Mouse (Mus musculus): ENCODE measurements at regions not wholly inside any gene's neighbourhood (a gene's known extent, or its start where the extent isn't known, plus 50 kb on each side); places are given as distances from the start of the nearest gene placed in this dataset.
"Not testable (repeated sequence)": the region's sequence is repeated elsewhere in the genome, so short reads cannot be mapped to it uniquely, and the experiment has no call there.

DNA sequence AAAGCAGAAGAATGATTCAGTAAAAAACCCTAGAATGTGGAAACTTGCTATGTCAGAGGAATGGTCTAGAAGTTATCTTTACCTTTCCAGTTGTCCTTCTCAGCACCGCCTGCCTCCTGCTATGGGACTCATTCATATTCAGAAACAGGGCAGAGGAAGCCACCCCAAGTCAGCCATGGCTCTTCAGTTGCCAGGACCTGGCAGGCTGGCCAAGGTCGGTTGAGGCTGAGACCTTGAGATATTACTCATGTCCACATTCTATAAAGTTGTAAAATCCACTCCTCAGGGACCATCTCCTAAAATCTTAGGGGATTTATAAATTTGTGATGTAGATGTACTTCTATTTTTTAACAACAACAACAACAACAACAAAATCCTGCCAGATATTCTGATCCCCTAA lies 580.7 kb upstream of the Klhl29 start:
- H3K4me1 ChIP-seq (ENCODE audit: control insufficient read depth in 2 of 2, insufficient read depth in 2 of 2, low read length in 2 of 2): no peaks in the 10 kb centered on the region
- no peak overlapping the region for H3K4me2 ChIP-seq (ENCODE audit: low read length)
- no peaks in the 10 kb centered on the region for H3K36me3 ChIP-seq (ENCODE audit: control insufficient read depth, insufficient read depth, low read length)
- no peak overlapping the region for H3K9ac ChIP-seq (ENCODE audit: low read length)
- H3K27ac ChIP-seq (replicated peaks in 1 of 2; ENCODE audit: control insufficient read depth in 1 of 2, insufficient read depth in 1 of 2, low read depth in 2 of 2, low read length in 2 of 2): no peak overlapping the region
- 71% methylated on average over 2 of the region's 2 CpGs for WGBS
- no peak overlapping the region for H3K4me3 ChIP-seq (ENCODE audit: control insufficient read depth in 1 of 2, insufficient read depth in 1 of 2, low read depth in 1 of 2, low read length in 2 of 2)
- ATAC-seq (ENCODE audit: insufficient number of reproducible peaks, insufficient read depth, low FRiP score, low read depth): no peak
- H3K27me3 ChIP-seq (ENCODE audit: control insufficient read depth, insufficient read depth, low read length): no peaks in the 10 kb centered on the region
- no peaks in the 10 kb centered on the region for H3K9me3 ChIP-seq (ENCODE audit: control insufficient read depth, low read length)

DNA sequence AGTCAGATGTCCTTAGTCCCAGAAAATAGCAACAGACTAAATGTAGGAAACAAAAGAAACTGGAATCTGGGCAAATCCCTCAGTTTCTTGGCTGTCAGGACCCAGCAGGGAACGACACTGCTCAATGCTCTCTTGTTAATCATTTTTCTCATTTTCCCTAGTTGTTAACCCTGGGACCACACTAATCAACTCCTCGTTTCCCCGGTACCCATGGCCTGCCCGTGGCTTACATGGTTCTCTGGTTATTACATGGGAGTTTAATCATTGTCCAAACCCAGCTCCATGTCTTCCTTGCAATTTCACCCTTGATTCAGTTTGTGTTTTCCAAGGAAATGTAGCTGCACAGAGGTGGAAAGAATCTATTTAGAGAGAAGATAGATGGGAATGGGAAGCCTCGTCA lies 580.1 kb upstream of the Klhl29 start:
- no peak overlapping the region for H3K27ac ChIP-seq (replicated peaks in 1 of 2; ENCODE audit: control insufficient read depth in 1 of 2, insufficient read depth in 1 of 2, low read depth in 2 of 2, low read length in 2 of 2)
- no peak overlapping the region for H3K4me3 ChIP-seq (ENCODE audit: control insufficient read depth in 1 of 2, insufficient read depth in 1 of 2, low read depth in 1 of 2, low read length in 2 of 2)
- no peak overlapping the region for H3K9ac ChIP-seq (ENCODE audit: low read length)
- 73% methylated on average over 5 of the region's 5 CpGs for WGBS
- H3K27me3 ChIP-seq (ENCODE audit: control insufficient read depth, insufficient read depth, low read length): no peaks in the 10 kb centered on the region
- H3K4me1 ChIP-seq (ENCODE audit: control insufficient read depth in 2 of 2, insufficient read depth in 2 of 2, low read length in 2 of 2): no peaks in the 10 kb centered on the region
- no peak for ATAC-seq (ENCODE audit: insufficient number of reproducible peaks, insufficient read depth, low FRiP score, low read depth)
- H3K9me3 ChIP-seq (ENCODE audit: control insufficient read depth, low read length): no peaks in the 10 kb centered on the region
- H3K4me2 ChIP-seq (ENCODE audit: low read length): no peak overlapping the region
- H3K36me3 ChIP-seq (ENCODE audit: control insufficient read depth, insufficient read depth, low read length): no peaks in the 10 kb centered on the region

DNA sequence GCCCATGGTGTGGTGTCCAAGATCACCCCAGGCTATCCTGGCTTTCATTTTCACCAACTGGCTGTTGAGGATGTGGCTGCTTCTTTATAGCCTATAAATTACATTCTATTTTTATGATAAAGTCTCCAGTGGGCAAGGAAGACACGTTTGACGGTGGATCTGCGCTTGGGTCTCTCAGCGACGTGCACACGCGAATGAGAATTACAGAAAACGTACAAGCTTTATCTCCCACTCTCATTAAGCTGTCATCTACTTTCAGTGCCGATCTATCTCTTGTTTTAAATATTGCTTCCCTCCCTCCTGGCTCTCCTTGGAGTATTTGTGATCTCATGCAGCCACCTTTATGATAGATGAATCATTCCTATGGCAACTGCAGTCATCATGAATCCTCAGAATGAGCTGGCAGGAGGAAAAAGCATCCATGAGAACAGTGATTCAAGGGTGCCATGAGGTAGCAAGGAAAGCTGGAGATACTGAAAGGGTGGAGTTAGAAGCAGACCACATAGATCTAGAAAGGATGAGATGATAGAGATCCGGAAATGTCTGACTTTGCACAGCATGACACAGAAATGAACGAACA lies 568.0 kb upstream of the Klhl29 start:
- Histone ChIP-seq H3K27me3 (ENCODE audit: control insufficient read depth, insufficient read depth, low read length) (no peaks in the 10 kb centered on the region), H3K9ac (ENCODE audit: low read length) (no peak overlapping the region), H3K4me1 (ENCODE audit: control insufficient read depth in 2 of 2, insufficient read depth in 2 of 2, low read length in 2 of 2) (no peaks in the 10 kb centered on the region), H3K36me3 (ENCODE audit: control insufficient read depth, insufficient read depth, low read length) (no peaks in the 10 kb centered on the region), H3K27ac (replicated peaks in 1 of 2; ENCODE audit: control insufficient read depth in 1 of 2, insufficient read depth in 1 of 2, low read depth in 2 of 2, low read length in 2 of 2) (no peak overlapping the region), H3K9me3 (ENCODE audit: control insufficient read depth, low read length) (no peaks in the 10 kb centered on the region), H3K4me2 (ENCODE audit: low read length) (no peak overlapping the region), H3K4me3 (ENCODE audit: control insufficient read depth in 1 of 2, insufficient read depth in 1 of 2, low read depth in 1 of 2, low read length in 2 of 2) (no peak overlapping the region)
- 81% methylated on average over 11 of the region's 11 CpGs for WGBS
- no peak for ATAC-seq (ENCODE audit: insufficient number of reproducible peaks, insufficient read depth, low FRiP score, low read depth)

DNA sequence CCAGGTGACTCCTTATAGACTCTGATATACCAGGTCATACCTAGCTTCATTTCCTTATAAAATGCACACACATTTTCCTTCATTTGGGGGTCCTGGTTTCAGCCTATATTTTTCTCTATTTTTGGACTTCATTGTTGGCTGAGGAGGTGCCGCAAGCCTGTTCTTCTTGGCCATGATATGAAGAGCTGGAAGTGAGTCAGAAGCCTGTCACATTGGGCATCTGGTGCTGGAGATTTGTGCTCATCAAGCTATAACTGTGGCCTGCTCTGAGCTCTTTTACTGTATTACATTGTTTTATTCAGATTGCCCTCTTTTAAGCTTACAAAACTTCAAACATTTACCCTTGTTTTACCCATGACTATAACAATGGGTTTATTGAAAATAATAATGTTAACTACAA lies 545.8 kb upstream of the Klhl29 start:
- ATAC-seq (ENCODE audit: insufficient number of reproducible peaks, insufficient read depth, low FRiP score, low read depth): no peak
- Histone ChIP-seq H3K27me3 (ENCODE audit: control insufficient read depth, insufficient read depth, low read length) (no peaks in the 10 kb centered on the region), H3K4me2 (ENCODE audit: low read length) (no peak overlapping the region), H3K9me3 (ENCODE audit: control insufficient read depth, low read length) (no peaks in the 10 kb centered on the region), H3K36me3 (ENCODE audit: control insufficient read depth, insufficient read depth, low read length) (no peaks in the 10 kb centered on the region), H3K4me1 (ENCODE audit: control insufficient read depth in 2 of 2, insufficient read depth in 2 of 2, low read length in 2 of 2) (no peaks in the 10 kb centered on the region), H3K4me3 (ENCODE audit: control insufficient read depth in 1 of 2, insufficient read depth in 1 of 2, low read depth in 1 of 2, low read length in 2 of 2) (no peak overlapping the region), H3K9ac (ENCODE audit: low read length) (no peak overlapping the region), H3K27ac (replicated peaks in 1 of 2; ENCODE audit: control insufficient read depth in 1 of 2, insufficient read depth in 1 of 2, low read depth in 2 of 2, low read length in 2 of 2) (no peak overlapping the region)
- 76% methylated on average over 1 of the region's 1 CpGs for WGBS

DNA sequence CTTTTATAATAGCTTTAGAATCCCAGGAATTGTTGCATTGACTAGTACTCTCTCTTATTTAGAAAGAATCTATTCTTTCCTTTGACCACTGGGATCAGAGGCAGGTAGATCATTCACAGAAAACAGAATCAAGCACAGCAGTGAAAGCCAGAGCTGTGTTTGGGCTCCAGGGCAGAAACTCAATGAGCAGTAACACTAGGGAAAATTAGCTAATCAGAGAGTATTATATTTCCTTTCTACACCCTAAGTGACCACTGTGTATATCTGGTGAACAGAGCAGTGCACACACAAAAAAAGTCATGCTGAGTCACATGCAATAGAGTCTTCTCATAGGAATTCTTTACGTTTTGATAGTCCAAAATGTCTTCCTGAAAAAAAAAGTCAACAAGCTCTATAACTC lies 542.5 kb upstream of the Klhl29 start:
- no peak overlapping the region for H3K27ac ChIP-seq (replicated peaks in 1 of 2; ENCODE audit: control insufficient read depth in 1 of 2, insufficient read depth in 1 of 2, low read depth in 2 of 2, low read length in 2 of 2)
- H3K9me3 ChIP-seq (ENCODE audit: control insufficient read depth, low read length): no peaks in the 10 kb centered on the region
- WGBS: 47% methylated on average over 1 of the region's 1 CpGs
- no peaks in the 10 kb centered on the region for H3K36me3 ChIP-seq (ENCODE audit: control insufficient read depth, insufficient read depth, low read length)
- no peaks in the 10 kb centered on the region for H3K27me3 ChIP-seq (ENCODE audit: control insufficient read depth, insufficient read depth, low read length)
- H3K4me1 ChIP-seq (ENCODE audit: control insufficient read depth in 2 of 2, insufficient read depth in 2 of 2, low read length in 2 of 2): no peaks in the 10 kb centered on the region
- H3K4me2 ChIP-seq (ENCODE audit: low read length): no peak overlapping the region
- H3K4me3 ChIP-seq (ENCODE audit: control insufficient read depth in 1 of 2, insufficient read depth in 1 of 2, low read depth in 1 of 2, low read length in 2 of 2): no peak overlapping the region
- ATAC-seq (ENCODE audit: insufficient number of reproducible peaks, insufficient read depth, low FRiP score, low read depth): no peak
- H3K9ac ChIP-seq (ENCODE audit: low read length): no peak overlapping the region

DNA sequence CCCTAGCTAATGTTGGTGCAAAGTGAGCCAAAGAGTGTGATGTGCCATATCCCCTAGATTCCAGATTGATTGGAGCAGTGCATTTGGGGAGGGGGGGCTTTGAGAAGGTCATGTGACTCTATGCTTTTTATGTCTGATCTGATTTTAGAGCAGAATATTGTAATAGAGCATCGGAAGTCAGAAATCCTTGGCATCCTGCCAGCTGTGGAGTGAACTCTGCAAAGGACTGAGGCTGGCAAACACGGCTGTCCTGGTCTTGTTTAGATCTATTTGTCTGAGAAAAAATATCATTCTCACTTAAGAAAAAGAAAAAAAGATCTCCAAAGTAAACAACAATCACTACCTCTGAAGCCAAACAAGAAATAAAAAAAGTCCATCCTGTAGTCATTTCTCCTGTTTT lies 530.8 kb upstream of the Klhl29 start:
- WGBS: 57% methylated on average over 2 of the region's 2 CpGs
- H3K4me3 ChIP-seq (ENCODE audit: control insufficient read depth in 1 of 2, insufficient read depth in 1 of 2, low read depth in 1 of 2, low read length in 2 of 2): no peak overlapping the region
- no peak overlapping the region for H3K27ac ChIP-seq (replicated peaks in 1 of 2; ENCODE audit: control insufficient read depth in 1 of 2, insufficient read depth in 1 of 2, low read depth in 2 of 2, low read length in 2 of 2)
- H3K4me2 ChIP-seq (ENCODE audit: low read length): no peak overlapping the region
- no peaks in the 10 kb centered on the region for H3K4me1 ChIP-seq (ENCODE audit: control insufficient read depth in 2 of 2, insufficient read depth in 2 of 2, low read length in 2 of 2)
- no peaks in the 10 kb centered on the region for H3K36me3 ChIP-seq (ENCODE audit: control insufficient read depth, insufficient read depth, low read length)
- H3K9me3 ChIP-seq (ENCODE audit: control insufficient read depth, low read length): no peaks in the 10 kb centered on the region
- H3K9ac ChIP-seq (ENCODE audit: low read length): no peak overlapping the region
- ATAC-seq (ENCODE audit: insufficient number of reproducible peaks, insufficient read depth, low FRiP score, low read depth): no peak
- no peaks in the 10 kb centered on the region for H3K27me3 ChIP-seq (ENCODE audit: control insufficient read depth, insufficient read depth, low read length)

DNA sequence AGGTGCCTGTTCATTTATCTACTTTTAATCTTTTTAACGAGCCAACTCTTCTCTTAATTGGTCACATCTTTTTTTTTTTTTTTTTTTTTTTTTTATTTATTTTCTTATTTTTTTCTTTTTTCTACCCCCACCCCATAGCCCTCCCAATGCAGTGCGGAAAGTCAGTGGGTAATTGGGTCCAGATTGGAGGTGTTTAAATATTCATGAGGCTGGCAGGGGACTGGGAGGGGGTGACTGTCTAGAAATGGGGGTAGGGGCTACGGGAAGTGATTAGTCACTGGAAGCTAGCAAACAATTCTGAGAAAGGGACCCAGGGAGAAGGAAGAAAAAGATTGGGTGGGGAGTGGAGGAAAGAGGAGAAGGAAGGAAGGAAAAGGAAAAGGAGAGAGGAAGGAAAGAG lies 516.3 kb upstream of the Klhl29 start:
- not testable (repeated sequence) for H3K36me3 ChIP-seq (ENCODE audit: control insufficient read depth, insufficient read depth, low read length); H3K4me2 ChIP-seq (ENCODE audit: low read length); H3K4me3 ChIP-seq (ENCODE audit: control insufficient read depth in 1 of 2, insufficient read depth in 1 of 2, low read depth in 1 of 2, low read length in 2 of 2); H3K27me3 ChIP-seq (ENCODE audit: control insufficient read depth, insufficient read depth, low read length); H3K9ac ChIP-seq (ENCODE audit: low read length); H3K27ac ChIP-seq (replicated peaks in 1 of 2; ENCODE audit: control insufficient read depth in 1 of 2, insufficient read depth in 1 of 2, low read depth in 2 of 2, low read length in 2 of 2); H3K9me3 ChIP-seq (ENCODE audit: control insufficient read depth, low read length); ATAC-seq (ENCODE audit: insufficient number of reproducible peaks, insufficient read depth, low FRiP score, low read depth); H3K4me1 ChIP-seq (ENCODE audit: control insufficient read depth in 2 of 2, insufficient read depth in 2 of 2, low read length in 2 of 2)
- WGBS: 45% methylated on average over 2 of the region's 3 CpGs

DNA sequence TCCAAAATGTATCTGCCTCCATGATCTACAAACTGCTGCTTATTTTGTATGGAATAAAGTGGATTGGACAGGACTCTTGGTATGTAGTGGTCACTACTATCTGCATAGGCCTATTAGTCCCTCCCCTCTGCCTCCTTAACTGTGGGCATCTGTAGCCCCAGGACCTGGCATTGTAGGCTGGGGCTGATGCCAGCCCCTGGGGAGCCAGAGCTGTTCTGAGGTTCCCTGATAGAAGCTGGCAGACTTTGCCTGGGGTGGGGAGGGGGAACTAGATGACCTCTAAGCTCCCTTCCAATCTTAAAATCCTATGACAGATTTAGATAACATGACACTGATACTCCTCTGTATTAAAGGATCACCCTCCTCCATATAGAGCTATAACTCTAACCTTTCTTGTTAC lies 491.2 kb upstream of the Klhl29 start:
- H3K9ac ChIP-seq (ENCODE audit: low read length): no peak overlapping the region
- H3K36me3 ChIP-seq (ENCODE audit: control insufficient read depth, insufficient read depth, low read length): no peaks in the 10 kb centered on the region
- no peak overlapping the region for H3K27ac ChIP-seq (replicated peaks in 1 of 2; ENCODE audit: control insufficient read depth in 1 of 2, insufficient read depth in 1 of 2, low read depth in 2 of 2, low read length in 2 of 2)
- no peak overlapping the region for H3K4me2 ChIP-seq (ENCODE audit: low read length)
- H3K4me1 ChIP-seq (ENCODE audit: control insufficient read depth in 2 of 2, insufficient read depth in 2 of 2, low read length in 2 of 2): no peaks in the 10 kb centered on the region
- no peak overlapping the region for H3K4me3 ChIP-seq (ENCODE audit: control insufficient read depth in 1 of 2, insufficient read depth in 1 of 2, low read depth in 1 of 2, low read length in 2 of 2)
- no peak for ATAC-seq (ENCODE audit: insufficient number of reproducible peaks, insufficient read depth, low FRiP score, low read depth)
- H3K27me3 ChIP-seq (ENCODE audit: control insufficient read depth, insufficient read depth, low read length): no peaks in the 10 kb centered on the region
- H3K9me3 ChIP-seq (ENCODE audit: control insufficient read depth, low read length): no peaks in the 10 kb centered on the region

Measured in heart, embryonic 14.5 days (tissue).